Mouse (Mus musculus): ENCODE results near the gene Lmntd1. TPM values are rescaled to one million over a fixed set of nuclear protein-coding genes. Genes with fewer than 3 reads are reported as not detected.

Lmntd1 gene
- polyA plus RNA-seq, 1 experiment from 2014 or later = 17.7 TPM

- no peaks in the 10 kb centered on the region for H3K36me3 ChIP-seq (ENCODE audit: control insufficient read depth, insufficient read depth, low read length)
- no peaks in the 10 kb centered on the region for H3K9me3 ChIP-seq (ENCODE audit: control insufficient read depth, low read length)
- no peak overlapping the region for H3K4me3 ChIP-seq (ENCODE audit: control insufficient read depth in 1 of 2, insufficient read depth in 1 of 2, low read depth in 1 of 2, low read length in 2 of 2)
- no peaks in the 10 kb centered on the region for H3K27me3 ChIP-seq (ENCODE audit: control insufficient read depth, insufficient read depth, low read length)
- no peak overlapping the region for H3K4me2 ChIP-seq (ENCODE audit: low read length)
- peak overlapping the region in 1 of 2 experiments; percentile 89; a peak in 2 of 4 replicates for H3K27ac ChIP-seq (replicated peaks in 1 of 2; ENCODE audit: control insufficient read depth in 1 of 2, insufficient read depth in 1 of 2, low read depth in 2 of 2, low read length in 2 of 2)
- no peak overlapping the region for H3K9ac ChIP-seq (ENCODE audit: low read length)
- ATAC-seq (ENCODE audit: insufficient number of reproducible peaks, insufficient read depth, low FRiP score, low read depth) = no peak
- H3K4me1 ChIP-seq (ENCODE audit: control insufficient read depth in 2 of 2, insufficient read depth in 2 of 2, low read length in 2 of 2) = peaks cover 27 to 42% of the 10 kb centered on the region in 2 experiments
- WGBS = 45% methylated on average over 5 of the region's 5 CpGs
Observed at GRCm38 (mm10) chr6:145483318-145483674, 130.8 kb downstream of the Lmntd1 start.

DNA sequence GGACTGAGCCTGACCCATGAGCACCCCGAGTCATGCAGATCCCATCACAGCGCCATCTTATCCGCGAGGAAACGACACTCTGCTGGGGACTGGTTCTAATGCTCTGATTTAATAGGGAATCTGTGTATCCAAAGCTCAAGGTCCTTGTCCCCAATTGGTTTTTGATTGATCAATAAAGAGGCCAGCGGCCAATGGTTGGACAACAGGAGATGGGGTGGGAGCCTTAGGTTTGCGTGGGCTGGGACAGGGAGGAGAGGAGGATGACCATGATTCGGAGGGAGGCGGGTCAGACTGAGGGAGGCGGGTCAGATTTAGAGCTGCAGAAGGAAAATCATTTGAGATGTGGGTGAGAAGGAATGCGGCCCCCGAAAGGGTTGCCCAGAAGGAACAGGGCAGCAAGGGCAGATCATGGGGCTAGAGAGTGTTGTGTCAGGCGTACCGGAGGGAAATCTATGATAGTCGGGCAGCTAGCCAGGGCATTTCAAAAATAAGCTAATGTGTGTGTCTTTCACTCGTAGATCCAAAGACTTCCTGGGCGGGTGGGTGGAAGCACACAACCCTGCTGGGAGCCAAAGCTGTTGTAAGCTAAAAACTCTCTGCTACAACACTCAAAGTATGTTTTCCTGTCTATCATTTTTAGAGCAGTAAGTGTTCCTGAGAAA, 131.3 kb downstream of the Lmntd1 start:
- H3K9me3 ChIP-seq (ENCODE audit: control insufficient read depth, low read length) = no peaks in the 10 kb centered on the region
- H3K36me3 ChIP-seq (ENCODE audit: control insufficient read depth, insufficient read depth, low read length) = no peaks in the 10 kb centered on the region
- peaks cover 27 to 42% of the 10 kb centered on the region in 2 experiments for H3K4me1 ChIP-seq (ENCODE audit: control insufficient read depth in 2 of 2, insufficient read depth in 2 of 2, low read length in 2 of 2)
- 69% methylated on average over 17 of the region's 17 CpGs for WGBS
- H3K27ac ChIP-seq (replicated peaks in 1 of 2; ENCODE audit: control insufficient read depth in 1 of 2, insufficient read depth in 1 of 2, low read depth in 2 of 2, low read length in 2 of 2) = peak overlapping the region; percentile 89
- no peak overlapping the region for H3K4me3 ChIP-seq (ENCODE audit: control insufficient read depth in 1 of 2, insufficient read depth in 1 of 2, low read depth in 1 of 2, low read length in 2 of 2)
- no peak overlapping the region for H3K9ac ChIP-seq (ENCODE audit: low read length)
- no peaks in the 10 kb centered on the region for H3K27me3 ChIP-seq (ENCODE audit: control insufficient read depth, insufficient read depth, low read length)
- no peak overlapping the region for H3K4me2 ChIP-seq (ENCODE audit: low read length)
- ATAC-seq (ENCODE audit: insufficient number of reproducible peaks, insufficient read depth, low FRiP score, low read depth) = no peak

GRCm38 (mm10) chr6:145481938-145482337, 132.2 kb downstream of the Lmntd1 start:
- no peaks in the 10 kb centered on the region for H3K36me3 ChIP-seq (ENCODE audit: control insufficient read depth, insufficient read depth, low read length)
- H3K9ac ChIP-seq (ENCODE audit: low read length) = peak overlapping the region; percentile 50
- no peak overlapping the region for H3K4me3 ChIP-seq (ENCODE audit: control insufficient read depth in 1 of 2, insufficient read depth in 1 of 2, low read depth in 1 of 2, low read length in 2 of 2)
- peak overlapping the region; percentile 44 for H3K4me2 ChIP-seq (ENCODE audit: low read length)
- no peaks in the 10 kb centered on the region for H3K27me3 ChIP-seq (ENCODE audit: control insufficient read depth, insufficient read depth, low read length)
- peaks cover 31 to 42% of the 10 kb centered on the region in 2 experiments for H3K4me1 ChIP-seq (ENCODE audit: control insufficient read depth in 2 of 2, insufficient read depth in 2 of 2, low read length in 2 of 2)
- peak; percentile 68 for ATAC-seq (ENCODE audit: insufficient number of reproducible peaks, insufficient read depth, low FRiP score, low read depth)
- H3K27ac ChIP-seq (replicated peaks in 1 of 2; ENCODE audit: control insufficient read depth in 1 of 2, insufficient read depth in 1 of 2, low read depth in 2 of 2, low read length in 2 of 2) = peak overlapping the region; percentile 89
- WGBS = 43% methylated on average over 15 of the region's 15 CpGs
- H3K9me3 ChIP-seq (ENCODE audit: control insufficient read depth, low read length) = no peaks in the 10 kb centered on the region

DNA sequence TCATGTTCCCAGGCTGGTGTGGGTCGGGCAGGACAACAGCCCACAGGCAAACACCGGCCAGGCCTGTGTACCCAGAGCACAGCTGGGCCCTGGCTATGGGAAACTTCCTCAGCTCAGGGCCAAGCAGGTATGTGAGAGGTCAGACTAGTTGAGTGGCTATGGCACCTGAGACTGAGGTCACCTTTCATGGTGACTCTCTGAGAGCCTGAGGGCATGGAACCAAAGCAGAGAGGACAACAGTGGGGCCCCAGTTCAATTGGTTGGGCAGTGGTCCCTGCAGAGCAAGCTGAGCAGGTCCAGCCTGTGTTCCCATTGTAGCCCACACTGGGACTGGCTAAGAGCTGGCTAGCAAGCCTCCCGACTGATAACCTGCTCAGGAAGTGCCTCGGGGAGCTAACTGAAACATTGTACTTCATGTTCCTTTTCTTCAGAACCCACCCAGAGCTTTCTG, 135.3 kb downstream of the Lmntd1 start:
- Histone ChIP-seq H3K4me1 (ENCODE audit: control insufficient read depth in 2 of 2, insufficient read depth in 2 of 2, low read length in 2 of 2) (peaks cover 24 to 29% of the 10 kb centered on the region in 2 experiments), H3K4me2 (ENCODE audit: low read length) (no peak overlapping the region), H3K9me3 (ENCODE audit: control insufficient read depth, low read length) (no peaks in the 10 kb centered on the region), H3K36me3 (ENCODE audit: control insufficient read depth, insufficient read depth, low read length) (no peaks in the 10 kb centered on the region), H3K27ac (replicated peaks in 1 of 2; ENCODE audit: control insufficient read depth in 1 of 2, insufficient read depth in 1 of 2, low read depth in 2 of 2, low read length in 2 of 2) (no peak overlapping the region), H3K4me3 (ENCODE audit: control insufficient read depth in 1 of 2, insufficient read depth in 1 of 2, low read depth in 1 of 2, low read length in 2 of 2) (no peak overlapping the region), H3K9ac (ENCODE audit: low read length) (no peak overlapping the region), H3K27me3 (ENCODE audit: control insufficient read depth, insufficient read depth, low read length) (no peaks in the 10 kb centered on the region)
- WGBS = 70% methylated on average over 4 of the region's 4 CpGs
- no peak for ATAC-seq (ENCODE audit: insufficient number of reproducible peaks, insufficient read depth, low FRiP score, low read depth)

- H3K27ac ChIP-seq (replicated peaks in 1 of 2; ENCODE audit: control insufficient read depth in 1 of 2, insufficient read depth in 1 of 2, low read depth in 2 of 2, low read length in 2 of 2) = no peak overlapping the region
- ATAC-seq (ENCODE audit: insufficient number of reproducible peaks, insufficient read depth, low FRiP score, low read depth) = no peak
Observed at GRCm38 (mm10) chr6:145477367-145477905, 136.7 kb downstream of the Lmntd1 start.

DNA sequence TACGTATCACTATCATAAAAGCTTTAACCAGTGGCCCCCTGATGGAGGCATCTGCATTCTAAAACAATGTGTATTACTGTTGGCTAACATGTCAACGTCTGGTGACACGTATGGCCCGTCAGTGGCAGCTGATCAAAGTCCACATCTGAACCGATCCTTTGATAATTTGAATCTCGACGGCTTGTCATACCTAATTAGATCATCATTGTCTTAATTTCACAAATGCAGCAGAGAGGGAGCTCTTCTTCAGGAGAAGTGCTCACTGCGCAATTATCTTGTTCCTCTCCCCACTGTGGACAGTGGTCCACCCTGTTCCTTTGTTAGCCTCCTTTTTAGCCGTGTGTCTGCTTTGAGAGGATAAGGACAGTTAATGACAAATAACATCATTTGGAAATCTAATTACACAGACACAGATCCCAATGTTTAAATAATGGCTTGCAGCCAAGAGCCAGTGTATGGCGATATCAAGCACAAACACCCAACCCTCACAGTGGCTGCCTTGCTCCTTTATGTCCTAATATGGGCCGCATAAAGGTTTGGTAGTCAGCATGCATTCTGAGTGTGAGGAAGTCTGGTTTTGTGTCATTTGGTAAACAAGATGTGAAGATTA, 142.4 kb downstream of the Lmntd1 start:
- Histone ChIP-seq H3K4me1 (ENCODE audit: control insufficient read depth in 2 of 2, insufficient read depth in 2 of 2, low read length in 2 of 2) (peaks cover 5 to 8% of the 10 kb centered on the region in 2 experiments; a peak in 3 of 4 replicates), H3K4me2 (ENCODE audit: low read length) (no peak overlapping the region), H3K27ac (replicated peaks in 1 of 2; ENCODE audit: control insufficient read depth in 1 of 2, insufficient read depth in 1 of 2, low read depth in 2 of 2, low read length in 2 of 2) (no peak overlapping the region), H3K4me3 (ENCODE audit: control insufficient read depth in 1 of 2, insufficient read depth in 1 of 2, low read depth in 1 of 2, low read length in 2 of 2) (no peak overlapping the region), H3K9me3 (ENCODE audit: control insufficient read depth, low read length) (no peaks in the 10 kb centered on the region), H3K27me3 (ENCODE audit: control insufficient read depth, insufficient read depth, low read length) (no peaks in the 10 kb centered on the region), H3K36me3 (ENCODE audit: control insufficient read depth, insufficient read depth, low read length) (no peaks in the 10 kb centered on the region), H3K9ac (ENCODE audit: low read length) (no peak overlapping the region)
- 81% methylated on average over 11 of the region's 11 CpGs for WGBS
- no peak for ATAC-seq (ENCODE audit: insufficient number of reproducible peaks, insufficient read depth, low FRiP score, low read depth)

More at GRCm38 (mm10) chr6:145477367-145477905, 136.7 kb downstream of the Lmntd1 start:
- whole genome bisulfite sequencing = 63% methylated on average over 10 of the region's 10 CpGs
- peaks cover 21% of the 10 kb centered on the region in 2 experiments for H3K4me1 ChIP-seq (ENCODE audit: control insufficient read depth in 2 of 2, insufficient read depth in 2 of 2, low read length in 2 of 2)
- H3K9me3 ChIP-seq (ENCODE audit: control insufficient read depth, low read length) = no peaks in the 10 kb centered on the region
- H3K4me3 ChIP-seq (ENCODE audit: control insufficient read depth in 1 of 2, insufficient read depth in 1 of 2, low read depth in 1 of 2, low read length in 2 of 2) = no peak overlapping the region
- no peak overlapping the region for H3K4me2 ChIP-seq (ENCODE audit: low read length)
- H3K27me3 ChIP-seq (ENCODE audit: control insufficient read depth, insufficient read depth, low read length) = no peaks in the 10 kb centered on the region
- H3K36me3 ChIP-seq (ENCODE audit: control insufficient read depth, insufficient read depth, low read length) = no peaks in the 10 kb centered on the region
- no peak overlapping the region for H3K9ac ChIP-seq (ENCODE audit: low read length)

DNA sequence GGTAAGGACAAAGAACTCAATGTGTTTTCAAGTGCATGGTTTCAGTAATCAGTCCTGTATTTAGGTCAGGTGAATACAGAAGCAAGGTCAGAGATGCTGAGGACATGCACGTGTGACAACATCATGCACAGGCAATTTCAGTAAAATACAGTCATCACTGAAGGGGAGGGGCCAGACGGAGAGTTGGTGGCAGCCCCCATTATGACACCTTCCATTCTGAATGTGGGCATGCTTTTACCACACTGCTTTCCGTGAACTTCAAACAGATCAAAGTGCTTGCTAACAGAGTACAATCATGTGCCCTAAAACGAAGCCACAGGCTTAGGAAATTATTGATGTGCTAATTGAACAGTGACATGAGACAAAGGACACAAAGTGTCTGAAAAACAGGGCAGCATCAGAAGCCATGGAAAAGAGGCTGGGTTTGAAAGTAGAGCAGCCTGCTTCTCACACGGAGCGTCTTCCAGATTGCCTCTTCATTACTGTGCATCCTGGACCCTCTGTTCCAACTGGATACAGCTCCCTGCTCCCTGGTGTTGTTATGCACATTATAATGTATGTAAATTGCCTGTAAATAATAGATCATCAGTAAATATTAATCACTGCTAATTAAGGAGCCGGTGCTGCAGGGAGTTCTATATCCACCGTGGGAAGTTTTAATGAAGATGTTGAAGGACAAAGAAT, 144.7 kb downstream of the Lmntd1 start:
- Histone ChIP-seq H3K4me3 (ENCODE audit: control insufficient read depth in 1 of 2, insufficient read depth in 1 of 2, low read depth in 1 of 2, low read length in 2 of 2) (no peak overlapping the region), H3K4me2 (ENCODE audit: low read length) (no peak overlapping the region), H3K36me3 (ENCODE audit: control insufficient read depth, insufficient read depth, low read length) (no peaks in the 10 kb centered on the region), H3K27me3 (ENCODE audit: control insufficient read depth, insufficient read depth, low read length) (no peaks in the 10 kb centered on the region), H3K27ac (replicated peaks in 1 of 2; ENCODE audit: control insufficient read depth in 1 of 2, insufficient read depth in 1 of 2, low read depth in 2 of 2, low read length in 2 of 2) (no peak overlapping the region), H3K9ac (ENCODE audit: low read length) (no peak overlapping the region), H3K9me3 (ENCODE audit: control insufficient read depth, low read length) (no peaks in the 10 kb centered on the region), H3K4me1 (ENCODE audit: control insufficient read depth in 2 of 2, insufficient read depth in 2 of 2, low read length in 2 of 2) (peaks cover 5 to 8% of the 10 kb centered on the region in 2 experiments; a peak in 3 of 4 replicates)
- ATAC-seq (ENCODE audit: insufficient number of reproducible peaks, insufficient read depth, low FRiP score, low read depth) = no peak
- 78% methylated on average over 8 of the region's 8 CpGs for WGBS

Data from heart, embryonic 14.5 days (tissue).